Mouse (Mus musculus): ENCODE measurements around the gene D630023F18Rik. TPM values are rescaled to one million over a fixed set of nuclear protein-coding genes. Genes with fewer than 3 reads are reported as not detected.

D630023F18Rik gene
- polyA plus RNA-seq, 1 experiment from 2014 or later: 0.47 TPM

GRCm38 (mm10) chr1:65137560-65137959 lies 14.5 kb upstream of the D630023F18Rik start:
- Histone ChIP-seq H3K27me3 (no peaks in the 10 kb centered on the region), H3K4me2 (no peak overlapping the region), H3K9me3 (no peaks in the 10 kb centered on the region), H3K9ac (no peak overlapping the region), H3K4me3 (no peak overlapping the region), H3K36me3 (no peaks in the 10 kb centered on the region), H3K4me1 (no peaks in the 10 kb centered on the region), H3K27ac (no peak overlapping the region)
- no peak for ATAC-seq (ENCODE audit: insufficient number of reproducible peaks, low FRiP score, low TSS enrichment, low read depth)
- 75% methylated on average over 6 of the region's 6 CpGs for WGBS

- no peak overlapping the region for H3K27ac ChIP-seq
- no peaks in the 10 kb centered on the region for H3K4me1 ChIP-seq
- WGBS: 89% methylated on average over 1 of the region's 1 CpGs
- no peak overlapping the region for H3K4me3 ChIP-seq
- H3K27me3 ChIP-seq: no peaks in the 10 kb centered on the region
- H3K9me3 ChIP-seq: no peaks in the 10 kb centered on the region
- ATAC-seq (ENCODE audit: insufficient number of reproducible peaks, low FRiP score, low TSS enrichment, low read depth): no peak
- H3K9ac ChIP-seq: no peak overlapping the region
- no peaks in the 10 kb centered on the region for H3K36me3 ChIP-seq
- no peak overlapping the region for H3K4me2 ChIP-seq
These were observed 9.8 kb upstream of the D630023F18Rik start for GRCm38 (mm10) chr1:65132833-65133232.

- no peak for ATAC-seq (ENCODE audit: insufficient number of reproducible peaks, low FRiP score, low TSS enrichment, low read depth)
- Histone ChIP-seq H3K9me3 (no peaks in the 10 kb centered on the region), H3K36me3 (no peaks in the 10 kb centered on the region), H3K27me3 (no peaks in the 10 kb centered on the region), H3K4me1 (no peaks in the 10 kb centered on the region), H3K4me2 (no peak overlapping the region), H3K27ac (no peak overlapping the region), H3K9ac (no peak overlapping the region), H3K4me3 (no peak overlapping the region)
- WGBS: 76% methylated on average over 1 of the region's 1 CpGs
These were observed 8.7 kb upstream of the D630023F18Rik start for GRCm38 (mm10) chr1:65131671-65132070.

- no peak overlapping the region for H3K4me3 ChIP-seq
- ATAC-seq (ENCODE audit: insufficient number of reproducible peaks, low FRiP score, low TSS enrichment, low read depth): no peak
- WGBS: 79% methylated on average over 3 of the region's 3 CpGs
- H3K36me3 ChIP-seq: no peaks in the 10 kb centered on the region
- H3K4me2 ChIP-seq: no peak overlapping the region
- no peak overlapping the region for H3K27ac ChIP-seq
- H3K9me3 ChIP-seq: no peaks in the 10 kb centered on the region
- no peaks in the 10 kb centered on the region for H3K27me3 ChIP-seq
- no peak overlapping the region for H3K9ac ChIP-seq
- no peaks in the 10 kb centered on the region for H3K4me1 ChIP-seq
These were observed 7.2 kb upstream of the D630023F18Rik start for GRCm38 (mm10) chr1:65130226-65130625.

GRCm38 (mm10) chr1:65129634-65130180 lies 6.7 kb upstream of the D630023F18Rik start:
- H3K9me3 ChIP-seq: no peaks in the 10 kb centered on the region
- no peaks in the 10 kb centered on the region for H3K36me3 ChIP-seq
- WGBS: 71% methylated on average over 3 of the region's 3 CpGs
- H3K4me3 ChIP-seq: no peak overlapping the region
- no peaks in the 10 kb centered on the region for H3K4me1 ChIP-seq
- no peak overlapping the region for H3K4me2 ChIP-seq
- H3K9ac ChIP-seq: no peak overlapping the region
- no peaks in the 10 kb centered on the region for H3K27me3 ChIP-seq
- no peak overlapping the region for H3K27ac ChIP-seq
- ATAC-seq (ENCODE audit: insufficient number of reproducible peaks, low FRiP score, low TSS enrichment, low read depth): no peak

- WGBS: 77% methylated on average over 1 of the region's 1 CpGs
- Histone ChIP-seq H3K27me3 (no peaks in the 10 kb centered on the region), H3K36me3 (no peaks in the 10 kb centered on the region), H3K4me1 (no peaks in the 10 kb centered on the region), H3K4me2 (no peak within 1 kb of the TSS), H3K9ac (no peak within 1 kb of the TSS), H3K27ac (no peak within 1 kb of the TSS), H3K4me3 (no peak within 1 kb of the TSS), H3K9me3 (no peaks in the 10 kb centered on the region)
- ATAC-seq (ENCODE audit: insufficient number of reproducible peaks, low FRiP score, low TSS enrichment, low read depth): no peak
These were observed 3.6 kb downstream of the D630023F18Rik start, which contains the start of gene Gm28845 for GRCm38 (mm10) chr1:65119438-65119837. Gm28845 (minus strand) TSS chr1:65119558.

- Histone ChIP-seq H3K27ac (no peak overlapping the region), H3K4me3 (no peak overlapping the region), H3K27me3 (no peaks in the 10 kb centered on the region), H3K4me2 (no peak overlapping the region), H3K4me1 (no peaks in the 10 kb centered on the region), H3K36me3 (no peaks in the 10 kb centered on the region), H3K9ac (no peak overlapping the region), H3K9me3 (no peaks in the 10 kb centered on the region)
- WGBS: 65% methylated on average over 8 of the region's 8 CpGs
- ATAC-seq (ENCODE audit: insufficient number of reproducible peaks, low FRiP score, low TSS enrichment, low read depth): no peak
These were observed 4.7 kb downstream of the D630023F18Rik start for GRCm38 (mm10) chr1:65118150-65118913.

GRCm38 (mm10) chr1:65113536-65114172 lies 9.4 kb downstream of the D630023F18Rik start:
- Histone ChIP-seq H3K27ac (no peak overlapping the region), H3K4me3 (no peak overlapping the region), H3K4me1 (peaks cover 8% of the 10 kb centered on the region; the same call in 1 of the 2 replicates), H3K9me3 (no peaks in the 10 kb centered on the region), H3K4me2 (no peak overlapping the region), H3K36me3 (no peaks in the 10 kb centered on the region), H3K27me3 (no peaks in the 10 kb centered on the region), H3K9ac (no peak overlapping the region)
- no peak for ATAC-seq (ENCODE audit: insufficient number of reproducible peaks, low FRiP score, low TSS enrichment, low read depth)
- WGBS: 87% methylated on average over 5 of the region's 5 CpGs

GRCm38 (mm10) chr1:65112807-65113196 lies 10.2 kb downstream of the D630023F18Rik start:
- no peaks in the 10 kb centered on the region for H3K9me3 ChIP-seq
- ATAC-seq (ENCODE audit: insufficient number of reproducible peaks, low FRiP score, low TSS enrichment, low read depth): no peak
- no peaks in the 10 kb centered on the region for H3K36me3 ChIP-seq
- peak overlapping the region; percentile 27 for H3K4me2 ChIP-seq
- 59% methylated on average over 14 of the region's 14 CpGs for WGBS
- H3K27ac ChIP-seq: no peak overlapping the region
- H3K27me3 ChIP-seq: no peaks in the 10 kb centered on the region
- H3K4me3 ChIP-seq: 0 out of 2 replicates have a peak overlapping the region, but pooled peaks have one; percentile 4
- H3K9ac ChIP-seq: no peak overlapping the region
- peaks cover 8% of the 10 kb centered on the region; the same call in 1 of the 2 replicates for H3K4me1 ChIP-seq

GRCm38 (mm10) chr1:65112031-65112806 lies 10.8 kb downstream of the D630023F18Rik start:
- Histone ChIP-seq H3K27me3 (no peaks in the 10 kb centered on the region), H3K4me3 (peak overlapping the region; percentile 4; the same call in 1 of the 2 replicates), H3K27ac (no peak overlapping the region), H3K9ac (no peak overlapping the region), H3K36me3 (no peaks in the 10 kb centered on the region), H3K4me2 (peak overlapping the region; percentile 27), H3K4me1 (peaks cover 8% of the 10 kb centered on the region; the same call in 1 of the 2 replicates), H3K9me3 (no peaks in the 10 kb centered on the region)
- WGBS: 11% methylated on average over 8 of the region's 8 CpGs
- no peak for ATAC-seq (ENCODE audit: insufficient number of reproducible peaks, low FRiP score, low TSS enrichment, low read depth)

GRCm38 (mm10) chr1:65109756-65110435 lies 13.1 kb downstream of the D630023F18Rik start:
- H3K4me2 ChIP-seq: no peak overlapping the region
- WGBS: 70% methylated on average over 25 of the region's 25 CpGs
- no peaks in the 10 kb centered on the region for H3K27me3 ChIP-seq
- ATAC-seq (ENCODE audit: insufficient number of reproducible peaks, low FRiP score, low TSS enrichment, low read depth): no peak
- no peaks in the 10 kb centered on the region for H3K36me3 ChIP-seq
- H3K4me1 ChIP-seq: peaks cover 8% of the 10 kb centered on the region; the same call in 1 of the 2 replicates
- H3K9ac ChIP-seq: no peak overlapping the region
- no peak overlapping the region for H3K27ac ChIP-seq
- H3K4me3 ChIP-seq: no peak overlapping the region
- H3K9me3 ChIP-seq: no peaks in the 10 kb centered on the region
